Mouse (Mus musculus): ENCODE measurements at regions not wholly inside any gene's neighbourhood (a gene's known extent, or its start where the extent isn't known, plus 50 kb on each side); places are given as distances from the start of the nearest gene placed in this dataset.
"Not testable (repeated sequence)": the region's sequence is repeated elsewhere in the genome, so short reads cannot be mapped to it uniquely, and the experiment has no call there.

GRCm38 (mm10) chr13:5694626-5695025, 166.7 kb upstream of the Klf6 start:
- Histone ChIP-seq H3K27me3 (no peaks in the 10 kb centered on the region), H3K9ac (no peak overlapping the region), H3K36me3 (no peaks in the 10 kb centered on the region), H3K4me2 (no peak overlapping the region), H3K9me3 (0 out of 2 replicates have a peak, but pooled peaks cover 3% of the 10 kb centered on the region), H3K27ac (no peak overlapping the region), H3K4me3 (no peak overlapping the region), H3K4me1 (replicated peaks) (no peaks in the 10 kb centered on the region)
- no peak for ATAC-seq (ENCODE audit: low FRiP score)
- 93% methylated on average over 8 of the region's 8 CpGs for WGBS

DNA sequence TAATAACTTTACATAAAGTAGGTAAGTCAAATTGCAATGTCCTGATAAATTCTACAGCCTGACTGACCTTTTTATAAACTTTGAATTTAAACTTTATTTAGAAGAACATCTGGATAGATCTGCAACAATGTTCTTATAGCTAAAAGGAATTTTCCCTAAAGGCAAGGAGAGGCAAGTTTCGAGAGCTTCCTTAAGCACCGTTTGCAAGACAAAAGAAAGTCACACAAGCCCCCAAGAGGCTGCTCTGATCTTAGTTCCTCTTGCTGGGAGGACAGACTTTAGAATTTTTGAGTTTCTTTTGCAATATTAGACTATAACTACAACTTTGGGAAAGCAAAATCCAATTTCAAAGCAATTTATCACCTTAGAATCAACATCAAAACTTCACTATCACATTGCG, 165.7 kb upstream of the Klf6 start:
- 58% methylated on average over 3 of the region's 3 CpGs for WGBS
- not testable (repeated sequence) for H3K9ac ChIP-seq; ATAC-seq (ENCODE audit: low FRiP score); H3K36me3 ChIP-seq; H3K27me3 ChIP-seq; H3K9me3 ChIP-seq; H3K4me3 ChIP-seq; H3K27ac ChIP-seq; H3K4me2 ChIP-seq; H3K4me1 ChIP-seq (replicated peaks)

- H3K4me1 ChIP-seq (replicated peaks): no peaks in the 10 kb centered on the region
- H3K9ac ChIP-seq: no peak overlapping the region
- no peaks in the 10 kb centered on the region for H3K9me3 ChIP-seq
- H3K36me3 ChIP-seq: no peaks in the 10 kb centered on the region
- H3K27ac ChIP-seq: no peak overlapping the region
- 13% methylated on average over 2 of the region's 2 CpGs for WGBS
- no peak overlapping the region for H3K4me3 ChIP-seq
- ATAC-seq (ENCODE audit: low FRiP score): no peak
- H3K4me2 ChIP-seq: no peak overlapping the region
- H3K27me3 ChIP-seq: no peaks in the 10 kb centered on the region
Observed at GRCm38 (mm10) chr13:5696377-5696776, 164.9 kb upstream of the Klf6 start.

- not testable (repeated sequence) for H3K4me3 ChIP-seq; H3K4me2 ChIP-seq; H3K9ac ChIP-seq; H3K27me3 ChIP-seq; H3K4me1 ChIP-seq (replicated peaks); H3K36me3 ChIP-seq; H3K27ac ChIP-seq; H3K9me3 ChIP-seq; ATAC-seq (ENCODE audit: low FRiP score)
- 29% methylated on average over 1 of the region's 1 CpGs for WGBS
Observed at GRCm38 (mm10) chr13:5697329-5697728, 164.0 kb upstream of the Klf6 start.

DNA sequence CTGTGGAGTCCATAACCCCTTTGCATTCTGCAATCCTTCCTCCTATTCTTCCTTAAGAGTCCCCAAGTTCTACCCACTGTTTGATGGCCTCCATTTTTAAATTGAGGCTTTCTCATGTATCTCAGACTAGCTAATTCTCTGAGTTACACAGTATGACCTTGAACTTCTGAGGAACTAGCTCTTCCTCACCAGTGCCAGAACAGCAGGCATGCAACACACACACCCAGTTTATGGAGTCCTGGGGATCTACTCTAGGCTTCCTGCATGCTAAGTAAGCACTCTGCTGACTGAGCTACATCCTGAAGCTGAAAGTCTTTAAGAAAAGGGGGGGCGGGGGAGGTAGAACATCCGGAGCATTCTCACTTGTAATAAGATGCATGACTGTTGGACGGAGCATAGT, 159.2 kb upstream of the Klf6 start:
- Histone ChIP-seq H3K27ac (no peak overlapping the region), H3K4me1 (replicated peaks) (no peaks in the 10 kb centered on the region), H3K4me3 (no peak overlapping the region), H3K9ac (no peak overlapping the region), H3K27me3 (no peaks in the 10 kb centered on the region), H3K9me3 (no peaks in the 10 kb centered on the region), H3K36me3 (no peaks in the 10 kb centered on the region), H3K4me2 (no peak overlapping the region)
- ATAC-seq (ENCODE audit: low FRiP score): no peak
- 86% methylated on average over 3 of the region's 3 CpGs for WGBS

- H3K27ac ChIP-seq: no peak overlapping the region
- ATAC-seq (ENCODE audit: low FRiP score): no peak
- no peak overlapping the region for H3K4me3 ChIP-seq
- no peaks in the 10 kb centered on the region for H3K4me1 ChIP-seq (replicated peaks)
- no peak overlapping the region for H3K4me2 ChIP-seq
- no peaks in the 10 kb centered on the region for H3K9me3 ChIP-seq
- H3K9ac ChIP-seq: no peak overlapping the region
- no peaks in the 10 kb centered on the region for H3K27me3 ChIP-seq
- H3K36me3 ChIP-seq: no peaks in the 10 kb centered on the region
Observed at GRCm38 (mm10) chr13:5704991-5705390, 156.3 kb upstream of the Klf6 start.

- no peak for ATAC-seq (ENCODE audit: low FRiP score)
- Histone ChIP-seq H3K36me3 (no peaks in the 10 kb centered on the region), H3K9me3 (no peaks in the 10 kb centered on the region), H3K27me3 (no peaks in the 10 kb centered on the region), H3K4me1 (replicated peaks) (no peaks in the 10 kb centered on the region), H3K9ac (no peak overlapping the region), H3K4me2 (no peak overlapping the region), H3K27ac (no peak overlapping the region), H3K4me3 (no peak overlapping the region)
- 100% methylated on average over 1 of the region's 1 CpGs for WGBS
Observed at GRCm38 (mm10) chr13:5711646-5712045, 149.6 kb upstream of the Klf6 start.

- no peak overlapping the region for H3K4me2 ChIP-seq
- H3K9me3 ChIP-seq: no peaks in the 10 kb centered on the region
- H3K27me3 ChIP-seq: no peaks in the 10 kb centered on the region
- no peak overlapping the region for H3K9ac ChIP-seq
- no peak overlapping the region for H3K4me3 ChIP-seq
- H3K27ac ChIP-seq: no peak overlapping the region
- no peaks in the 10 kb centered on the region for H3K36me3 ChIP-seq
- H3K4me1 ChIP-seq (replicated peaks): no peaks in the 10 kb centered on the region
- WGBS: 87% methylated on average over 6 of the region's 6 CpGs
- no peak for ATAC-seq (ENCODE audit: low FRiP score)
Observed at GRCm38 (mm10) chr13:5713195-5713863, 148.0 kb upstream of the Klf6 start.

GRCm38 (mm10) chr13:5714191-5714591, 147.1 kb upstream of the Klf6 start:
- H3K9me3 ChIP-seq: no peaks in the 10 kb centered on the region
- no peaks in the 10 kb centered on the region for H3K36me3 ChIP-seq
- H3K4me3 ChIP-seq: no peak overlapping the region
- no peak overlapping the region for H3K4me2 ChIP-seq
- WGBS: 82% methylated on average over 12 of the region's 12 CpGs
- H3K27ac ChIP-seq: no peak overlapping the region
- H3K27me3 ChIP-seq: no peaks in the 10 kb centered on the region
- no peaks in the 10 kb centered on the region for H3K4me1 ChIP-seq (replicated peaks)
- H3K9ac ChIP-seq: no peak overlapping the region
- ATAC-seq (ENCODE audit: low FRiP score): no peak

- Histone ChIP-seq H3K9me3 (no peaks in the 10 kb centered on the region), H3K27me3 (no peaks in the 10 kb centered on the region), H3K4me3 (no peak overlapping the region), H3K4me1 (replicated peaks) (no peaks in the 10 kb centered on the region), H3K36me3 (no peaks in the 10 kb centered on the region), H3K4me2 (no peak overlapping the region), H3K9ac (no peak overlapping the region), H3K27ac (no peak overlapping the region)
- no peak for ATAC-seq (ENCODE audit: low FRiP score)
Observed at GRCm38 (mm10) chr13:5714793-5715192, 146.5 kb upstream of the Klf6 start.

- WGBS: 88% methylated on average over 3 of the region's 3 CpGs
- no peak overlapping the region for H3K4me3 ChIP-seq
- ATAC-seq (ENCODE audit: low FRiP score): no peak
Observed at GRCm38 (mm10) chr13:5716749-5717148, 144.5 kb upstream of the Klf6 start.

DNA sequence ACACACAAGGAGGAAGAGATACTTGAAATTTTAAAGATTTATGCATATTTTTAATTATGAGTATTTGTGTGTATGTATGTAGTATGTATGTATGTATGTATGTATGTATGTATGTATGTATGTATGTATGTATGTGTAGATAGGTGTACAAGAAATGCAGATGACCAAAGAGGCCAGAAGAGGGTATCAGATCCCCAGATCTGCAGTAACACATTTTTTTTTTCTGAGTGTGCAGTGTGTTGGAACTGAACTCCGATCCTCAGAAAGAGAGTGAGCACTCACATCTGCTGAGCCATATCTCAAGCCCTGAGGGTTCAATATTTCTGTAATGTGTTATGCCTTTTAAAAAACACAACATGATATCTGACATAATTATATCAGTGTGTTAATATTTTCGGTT, 138.0 kb upstream of the Klf6 start:
- no peak overlapping the region for H3K4me3 ChIP-seq
- H3K4me2 ChIP-seq: no peak overlapping the region
- no peaks in the 10 kb centered on the region for H3K36me3 ChIP-seq
- WGBS: 95% methylated on average over 2 of the region's 2 CpGs
- H3K4me1 ChIP-seq (replicated peaks): no peaks in the 10 kb centered on the region
- no peak for ATAC-seq (ENCODE audit: low FRiP score)
- no peak overlapping the region for H3K9ac ChIP-seq
- H3K9me3 ChIP-seq: no peaks in the 10 kb centered on the region
- H3K27me3 ChIP-seq: no peaks in the 10 kb centered on the region
- H3K27ac ChIP-seq: no peak overlapping the region

More at GRCm38 (mm10) chr13:5716749-5717148, 144.5 kb upstream of the Klf6 start:
- H3K36me3 ChIP-seq: no peaks in the 10 kb centered on the region
- H3K4me2 ChIP-seq: no peak overlapping the region
- no peaks in the 10 kb centered on the region for H3K9me3 ChIP-seq
- H3K27me3 ChIP-seq: no peaks in the 10 kb centered on the region
- H3K4me1 ChIP-seq (replicated peaks): no peaks in the 10 kb centered on the region
- no peak overlapping the region for H3K9ac ChIP-seq
- no peak overlapping the region for H3K27ac ChIP-seq

- Histone ChIP-seq H3K4me2 (no peak overlapping the region), H3K9ac (no peak overlapping the region), H3K27me3 (no peaks in the 10 kb centered on the region), H3K4me1 (replicated peaks) (0 out of 2 replicates have a peak, but pooled peaks cover 7% of the 10 kb centered on the region), H3K4me3 (no peak overlapping the region), H3K27ac (no peak overlapping the region), H3K9me3 (no peaks in the 10 kb centered on the region), H3K36me3 (no peaks in the 10 kb centered on the region)
- ATAC-seq (ENCODE audit: low FRiP score): no peak
- WGBS: 73% methylated on average over 1 of the region's 1 CpGs
Observed at GRCm38 (mm10) chr13:5724364-5724763, 136.9 kb upstream of the Klf6 start.

Measured in hindbrain, embryonic 13.5 days (tissue).